Mouse (Mus musculus) neural tube, embryonic 14.5 days (tissue): ENCODE results near the gene Lamc3. TPM values are rescaled to one million over a fixed set of nuclear protein-coding genes. Genes with fewer than 3 reads are reported as not detected.

ENCODE experiments used
- ATAC-seq: fragments of 200-750 bp; cut with Nextera tagmentation; 2 replicates; pipeline ENCODE4 v1.8.0; 2017; ENCODE audit warnings: low read depth, mild to moderate bottlenecking, moderate TSS enrichment, moderate library complexity
- H3K27ac ChIP-seq: fragments of 300-500 bp; sonication (generic); 2 replicates; pipeline ENCODE4 v1.5.1; 2014; ENCODE audit warnings: low read depth, mild to moderate bottlenecking, control low read depth, low read length, moderate library complexity, mixed read lengths
- H3K27me3 ChIP-seq: fragments of 300-500 bp; sonication (generic); 2 replicates; pipeline ENCODE4 v1.6.1; 2014; ENCODE audit warnings: low read length; ENCODE audit not compliant: control insufficient read depth, insufficient read depth
- H3K36me3 ChIP-seq: fragments of 300-500 bp; sonication (generic); 2 replicates; pipeline ENCODE4 v1.6.1; 2014; ENCODE audit warnings: low read length, mixed read lengths; ENCODE audit not compliant: control insufficient read depth, insufficient read depth
- H3K4me1 ChIP-seq: fragments of 300-500 bp; sonication (generic); 2 replicates; pipeline ENCODE4 v1.6.1; 2014; ENCODE audit warnings: low read length; ENCODE audit not compliant: control insufficient read depth, insufficient read depth
- H3K4me2 ChIP-seq: fragments of 300-500 bp; sonication (generic); 2 replicates; pipeline ENCODE4 v1.6.1; 2014; ENCODE audit warnings: mild to moderate bottlenecking, low read depth, low read length, control low read depth
- H3K4me3 ChIP-seq: fragments of 300-500 bp; sonication (generic); 2 replicates; pipeline ENCODE4 v1.5.1; 2014; ENCODE audit warnings: low read depth, low read length, control low read depth, mixed read lengths
- H3K9ac ChIP-seq: fragments of 300-500 bp; sonication (generic); replicated peaks from 2 replicates; pipeline ENCODE4 v1.6.1; 2014; ENCODE audit warnings: low read depth, mild to moderate bottlenecking, control low read depth, low read length, mixed read lengths
- H3K9me3 ChIP-seq: fragments of 300-500 bp; sonication (generic); 2 replicates; pipeline ENCODE4 v1.6.1; 2016; ENCODE audit warnings: low read length; ENCODE audit not compliant: control insufficient read depth
- WGBS: fragments of 180-500 bp; shearing (Covaris S2); extraction: QIAGEN DNeasy Blood & Tissue Kit; methylation state at CpG from one replicate; pipeline ENCODE4 v1.1.7; 2014; 5-methylcytosine and 5-hydroxymethylcytosine counted together
- polyA plus RNA-seq: library from polyadenylated mRNA; unstranded; fragments of >200 nt; fragmentation: Nextera tagmentation; extraction: Ambion mirVana; gene quantifications from 2 replicates; pipeline ENCODE4 v1.2.1, GENCODE M21; 2014

The Lamc3 gene
- polyA plus RNA-seq, 1 experiment from 2014 or later: 0.60 TPM

GRCm38 (mm10) chr2:31868538-31869164 lies 18.4 kb upstream of the Lamc3 start:
- no peak overlapping the region for H3K27ac ChIP-seq
- no peak overlapping the region for H3K4me2 ChIP-seq
- H3K27me3 ChIP-seq: no peaks in the 10 kb centered on the region
- no peak overlapping the region for H3K4me3 ChIP-seq
- no peaks in the 10 kb centered on the region for H3K9me3 ChIP-seq
- WGBS: 79% methylated on average over 10 of the region's 10 CpGs
- ATAC-seq: no peak
- no peak overlapping the region for H3K9ac ChIP-seq
- no peaks in the 10 kb centered on the region for H3K36me3 ChIP-seq
- peaks cover 8% of the 10 kb centered on the region for H3K4me1 ChIP-seq

- Histone ChIP-seq H3K4me1 (peaks cover 13% of the 10 kb centered on the region), H3K27me3 (no peaks in the 10 kb centered on the region), H3K4me2 (no peak overlapping the region), H3K9ac (no peak overlapping the region), H3K9me3 (no peaks in the 10 kb centered on the region), H3K4me3 (no peak overlapping the region), H3K36me3 (no peaks in the 10 kb centered on the region), H3K27ac (no peak overlapping the region)
- no peak for ATAC-seq
- 93% methylated on average over 5 of the region's 5 CpGs for WGBS
Measured at GRCm38 (mm10) chr2:31869692-31870091, 17.4 kb upstream of the Lamc3 start.

- ATAC-seq: no peak
- Histone ChIP-seq H3K36me3 (no peaks in the 10 kb centered on the region), H3K4me2 (no peak overlapping the region), H3K9me3 (no peaks in the 10 kb centered on the region), H3K27me3 (no peaks in the 10 kb centered on the region), H3K4me3 (no peak overlapping the region), H3K27ac (no peak overlapping the region), H3K9ac (no peak overlapping the region), H3K4me1 (peaks cover 10% of the 10 kb centered on the region)
- 77% methylated on average over 3 of the region's 3 CpGs for WGBS
Measured at GRCm38 (mm10) chr2:31870683-31871082, 16.4 kb upstream of the Lamc3 start.

- 45% methylated on average over 26 of the region's 26 CpGs for WGBS
- H3K36me3 ChIP-seq: no peaks in the 10 kb centered on the region
- H3K4me3 ChIP-seq: no peak overlapping the region
- H3K9me3 ChIP-seq: no peaks in the 10 kb centered on the region
- ATAC-seq: no peak
- H3K4me2 ChIP-seq: no peak overlapping the region
- no peak overlapping the region for H3K9ac ChIP-seq
- peaks cover 14% of the 10 kb centered on the region; the same call in 1 of the 2 replicates for H3K4me1 ChIP-seq
- H3K27ac ChIP-seq: no peak overlapping the region
- no peaks in the 10 kb centered on the region for H3K27me3 ChIP-seq
Measured at GRCm38 (mm10) chr2:31874290-31874855, 12.7 kb upstream of the Lamc3 start.

- no peak for ATAC-seq
- H3K9me3 ChIP-seq: no peaks in the 10 kb centered on the region
- no peak overlapping the region for H3K4me3 ChIP-seq
- H3K9ac ChIP-seq: no peak overlapping the region
- no peaks in the 10 kb centered on the region for H3K27me3 ChIP-seq
- no peak overlapping the region for H3K4me2 ChIP-seq
- WGBS: 36% methylated on average over 12 of the region's 12 CpGs
- no peaks in the 10 kb centered on the region for H3K36me3 ChIP-seq
- H3K27ac ChIP-seq: no peak overlapping the region
- H3K4me1 ChIP-seq: peaks cover 19% of the 10 kb centered on the region; the same call in 1 of the 2 replicates
Measured at GRCm38 (mm10) chr2:31876446-31876845, 10.6 kb upstream of the Lamc3 start.

- no peak overlapping the region for H3K9ac ChIP-seq
- 39% methylated on average over 17 of the region's 17 CpGs for WGBS
- no peaks in the 10 kb centered on the region for H3K27me3 ChIP-seq
- no peak overlapping the region for H3K4me2 ChIP-seq
- H3K4me1 ChIP-seq: peaks cover 19% of the 10 kb centered on the region; the same call in 1 of the 2 replicates
- H3K9me3 ChIP-seq: no peaks in the 10 kb centered on the region
- ATAC-seq: peak; percentile 62; the same call in 1 of the 2 replicates
- H3K4me3 ChIP-seq: no peak overlapping the region
- no peak overlapping the region for H3K27ac ChIP-seq
- no peaks in the 10 kb centered on the region for H3K36me3 ChIP-seq
Measured at GRCm38 (mm10) chr2:31878610-31879009, 8.5 kb upstream of the Lamc3 start.

GRCm38 (mm10) chr2:31880868-31881267 lies 6.2 kb upstream of the Lamc3 start:
- Histone ChIP-seq H3K27ac (no peak overlapping the region), H3K9me3 (no peaks in the 10 kb centered on the region), H3K4me1 (peaks cover 13% of the 10 kb centered on the region; the same call in 1 of the 2 replicates), H3K27me3 (peaks cover 5% of the 10 kb centered on the region; the same call in 1 of the 2 replicates), H3K4me3 (no peak overlapping the region), H3K9ac (no peak overlapping the region), H3K4me2 (no peak overlapping the region), H3K36me3 (no peaks in the 10 kb centered on the region)
- ATAC-seq: no peak
- 2% methylated on average over 14 of the region's 14 CpGs for whole genome bisulfite sequencing

GRCm38 (mm10) chr2:31883061-31883460 lies 4.0 kb upstream of the Lamc3 start:
- H3K27me3 ChIP-seq: peaks cover 21% of the 10 kb centered on the region
- no peaks in the 10 kb centered on the region for H3K9me3 ChIP-seq
- no peak overlapping the region for H3K4me2 ChIP-seq
- H3K4me3 ChIP-seq: no peak overlapping the region
- peaks cover 13% of the 10 kb centered on the region; the same call in 1 of the 2 replicates for H3K4me1 ChIP-seq
- no peak for ATAC-seq
- H3K27ac ChIP-seq: no peak overlapping the region
- WGBS: 29% methylated on average over 4 of the region's 4 CpGs
- H3K36me3 ChIP-seq: no peaks in the 10 kb centered on the region
- H3K9ac ChIP-seq: no peak overlapping the region

- no peak overlapping the region for H3K27ac ChIP-seq
- H3K9ac ChIP-seq: no peak overlapping the region
- 37% methylated on average over 6 of the region's 6 CpGs for WGBS
- no peaks in the 10 kb centered on the region for H3K9me3 ChIP-seq
- 0 out of 2 replicates have a peak, but pooled peaks cover 5% of the 10 kb centered on the region for H3K4me1 ChIP-seq
- no peak overlapping the region for H3K4me2 ChIP-seq
- peaks cover 30% of the 10 kb centered on the region for H3K27me3 ChIP-seq
- no peak overlapping the region for H3K4me3 ChIP-seq
- no peak for ATAC-seq
- no peaks in the 10 kb centered on the region for H3K36me3 ChIP-seq
Measured at GRCm38 (mm10) chr2:31884806-31885205, 2.3 kb upstream of the Lamc3 start.
